Comparison of ENCODE assay signal across 21 mouse cellular contexts in the genomic region with DNA sequence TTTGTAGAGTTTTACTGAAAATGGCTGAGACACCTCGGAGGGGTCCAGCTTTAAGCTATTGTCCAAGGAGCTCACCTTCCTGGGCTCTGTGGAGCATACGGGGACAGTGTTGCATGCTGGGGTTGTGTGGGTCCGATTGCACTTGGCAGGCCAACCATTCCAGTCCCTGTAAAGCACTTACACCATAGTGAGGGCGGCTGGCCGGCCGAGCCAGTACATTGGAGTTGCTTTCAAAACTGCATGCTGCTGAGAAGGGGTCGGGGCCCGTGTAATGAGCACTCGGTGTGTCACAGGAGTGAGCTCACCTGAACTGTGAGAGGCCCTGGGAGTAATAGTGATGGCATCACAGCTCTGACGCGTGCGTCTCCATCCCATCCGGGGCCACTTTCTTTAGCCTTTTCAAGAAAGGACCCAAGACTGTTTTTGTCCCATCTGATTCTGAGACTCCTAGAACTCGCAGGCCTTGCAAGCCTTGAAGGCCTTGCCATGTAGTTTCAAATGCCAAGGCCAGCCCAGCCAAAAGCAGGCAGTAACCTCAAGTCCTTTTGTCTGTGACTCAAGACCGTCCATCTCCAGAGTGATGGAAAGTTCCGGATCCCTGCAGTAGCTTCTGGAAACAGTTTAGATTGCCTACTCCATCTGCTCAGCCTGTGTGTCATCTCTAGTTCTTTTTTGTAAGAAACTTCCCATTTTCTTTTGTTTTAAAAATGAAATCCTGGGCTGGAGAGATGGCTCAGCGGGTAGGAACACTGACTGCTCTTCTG.
A peak's percentile ranks its signal among the peaks of the same experiment; 100 is the strongest.
DNase-seq lines count a peak whose midpoint lies in the region; ATAC-seq lines count a peak whose summit lies in the region.
"Had no signal": no experiment of that assay in that cellular context is flagged by ENCODE, and none has a peak within 500 bp of the region (broad histone marks: within the 10 kb centered on the region; RNA-seq: fewer than 3 reads in every experiment).

No protein-coding gene starts in this region.

- no peaks in the 10 kb centered on the region for H3K27me3 ChIP-seq in forebrain, embryonic 13.5 days
- H3K27me3 ChIP-seq in forebrain, embryonic 14.5 days (replicated peaks; ENCODE audit: control insufficient read depth, insufficient read depth, low read length), result no peaks in the 10 kb centered on the region
- H3K27me3 ChIP-seq in midbrain, embryonic 12.5 days, result no peaks in the 10 kb centered on the region
- H3K27me3 ChIP-seq in midbrain, embryonic 14.5 days (ENCODE audit: control insufficient read depth, insufficient read depth, low read length), result no peaks in the 10 kb centered on the region
- H3K27me3 ChIP-seq: megakaryocyte, embryonic 14.5 days; stomach, embryonic 15.5 days had no signal

- no peaks in the 10 kb centered on the region for H3K9me3 ChIP-seq in forebrain, embryonic 13.5 days (replicated peaks)
- no peaks in the 10 kb centered on the region for H3K9me3 ChIP-seq in forebrain, embryonic 14.5 days (replicated peaks; ENCODE audit: control insufficient read depth, low read length)
- H3K9me3 ChIP-seq in midbrain, embryonic 12.5 days, result no peaks in the 10 kb centered on the region
- H3K9me3 ChIP-seq in midbrain, embryonic 14.5 days (ENCODE audit: control insufficient read depth, low read length), result no peaks in the 10 kb centered on the region
- H3K9me3 ChIP-seq: hindbrain, embryonic 10.5 days; megakaryocyte, embryonic 14.5 days; stomach, embryonic 15.5 days had no signal

- peaks cover 61% of the 10 kb centered on the region for H3K4me1 ChIP-seq in forebrain, embryonic 13.5 days
- peaks cover 26% of the 10 kb centered on the region for H3K4me1 ChIP-seq in forebrain, embryonic 14.5 days (ENCODE audit: control insufficient read depth, insufficient read depth, low read length)
- peaks cover 62% of the 10 kb centered on the region for H3K4me1 ChIP-seq in midbrain, embryonic 12.5 days
- H3K4me1 ChIP-seq in midbrain, embryonic 14.5 days (ENCODE audit: control insufficient read depth, insufficient read depth, low read length), result peaks cover 52% of the 10 kb centered on the region

- H3K27ac ChIP-seq in forebrain, embryonic 13.5 days, result 0 out of 2 replicates have a peak overlapping the region, but pooled peaks have one; percentile 35
- H3K27ac ChIP-seq in forebrain, embryonic 14.5 days (ENCODE audit: low read depth, low read length), result no peak overlapping the region
- H3K27ac ChIP-seq in midbrain, embryonic 12.5 days (replicated peaks), result peak overlapping the region; percentile 35; the same call in 1 of the 2 replicates
- H3K27ac ChIP-seq in midbrain, embryonic 14.5 days (replicated peaks; ENCODE audit: low read depth, low read length), result no peak overlapping the region; the same call in 1 of the 2 replicates
- H3K27ac ChIP-seq: stomach, embryonic 15.5 days had no signal

- H3K36me3 ChIP-seq in forebrain, embryonic 13.5 days (ENCODE audit: poor library complexity, severe bottlenecking), result peaks cover 24% of the 10 kb centered on the region
- peaks cover 25% of the 10 kb centered on the region for H3K36me3 ChIP-seq in forebrain, embryonic 14.5 days (ENCODE audit: control insufficient read depth, insufficient read depth, low read length)
- peaks cover 28% of the 10 kb centered on the region for H3K36me3 ChIP-seq in midbrain, embryonic 12.5 days
- H3K36me3 ChIP-seq in midbrain, embryonic 14.5 days (ENCODE audit: control insufficient read depth, insufficient read depth, low read length), result peaks cover 20% of the 10 kb centered on the region

- H3K4me2 ChIP-seq in forebrain, embryonic 13.5 days, result no peak overlapping the region
- no peak overlapping the region for H3K4me2 ChIP-seq in forebrain, embryonic 14.5 days (ENCODE audit: low read length)
- no peak overlapping the region for H3K4me2 ChIP-seq in midbrain, embryonic 12.5 days (replicated peaks)
- no peak overlapping the region for H3K4me2 ChIP-seq in midbrain, embryonic 14.5 days (ENCODE audit: low read length)
- H3K4me2 ChIP-seq: liver, embryonic 11.5 days; stomach, embryonic 15.5 days had no signal

- no peak for DNase-seq in forebrain, embryonic 14.5 days (ENCODE audit: low spot score)
- no peak for DNase-seq in midbrain, embryonic 14.5 days
- peak; percentile 59 to 72 for DNase-seq in adrenal gland, adult 18-20 months (ENCODE audit: low spot score in 2 of 2)
- DNase-seq in adrenal gland, postnatal 36 days, result peak; percentile 74 to 81
- DNase-seq in thymus, postnatal 25 days, result no peak
- DNase-seq in MN1 (ENCODE audit: low spot score), result no peak
- DNase-seq: B cell, adult 2 months; cerebellum, adult 9-10 months; gastrocnemius, postnatal 10 days; kidney, adult 18-20 months; kidney, postnatal 14 days; lung, adult 18-20 months; lung, postnatal 14 days; thymus, adult 18-20 months had no signal

- ATAC-seq in forebrain, embryonic 13.5 days, result no peak
- no peak for ATAC-seq in forebrain, embryonic 14.5 days
- no peak for ATAC-seq in midbrain, embryonic 12.5 days (ENCODE audit: low FRiP score, low read depth)
- ATAC-seq in midbrain, embryonic 14.5 days (ENCODE audit: low FRiP score, low TSS enrichment), result no peak

- 92% methylated on average over 17 of the region's 17 CpGs for WGBS in forebrain, embryonic 13.5 days
- WGBS in forebrain, embryonic 14.5 days, result 92% methylated on average over 17 of the region's 17 CpGs
- 92% methylated on average over 17 of the region's 17 CpGs for WGBS in midbrain, embryonic 12.5 days
- 95% methylated on average over 17 of the region's 17 CpGs for WGBS in midbrain, embryonic 14.5 days

- H3K4me3 ChIP-seq in forebrain, embryonic 13.5 days, result no peak overlapping the region
- H3K4me3 ChIP-seq in forebrain, embryonic 14.5 days (ENCODE audit: low read depth, low read length), result no peak overlapping the region
- H3K4me3 ChIP-seq in midbrain, embryonic 12.5 days, result no peak overlapping the region
- H3K4me3 ChIP-seq in midbrain, embryonic 14.5 days (replicated peaks; ENCODE audit: low read depth, low read length), result no peak overlapping the region
- H3K4me3 ChIP-seq: hindbrain, embryonic 10.5 days; megakaryocyte, embryonic 14.5 days; myocyte; stomach, embryonic 15.5 days had no signal

- H3K9ac ChIP-seq in forebrain, embryonic 13.5 days, result no peak overlapping the region
- H3K9ac ChIP-seq in forebrain, embryonic 14.5 days (ENCODE audit: low read length), result no peak overlapping the region
- H3K9ac ChIP-seq in midbrain, embryonic 12.5 days (replicated peaks), result no peak overlapping the region
- H3K9ac ChIP-seq in midbrain, embryonic 14.5 days (replicated peaks; ENCODE audit: low read length), result no peak overlapping the region
- H3K9ac ChIP-seq: stomach, embryonic 15.5 days had no signal

Comparison
In these comparisons a context has a peak if more than half of its experiments do, and no peak if none do; other contexts are left out.
1. H3K27ac ChIP-seq: peak in forebrain, embryonic 13.5 days (single experiment) and midbrain, embryonic 12.5 days (single experiment); none in forebrain, embryonic 14.5 days (single experiment) and midbrain, embryonic 14.5 days (single experiment).
2. DNase-seq: peak in adrenal gland, adult 18-20 months (2 of 2) and adrenal gland, postnatal 36 days (2 of 2); none in forebrain, embryonic 14.5 days (single experiment), midbrain, embryonic 14.5 days (single experiment), thymus, postnatal 25 days (single experiment) and MN1 (single experiment).